Mouse (Mus musculus) spleen, adult 2 months (tissue): ENCODE measurements around the gene Sspo. TPM values are rescaled to one million over a fixed set of nuclear protein-coding genes. Genes with fewer than 3 reads are reported as not detected.

Source experiments
- DNase-seq, 2 experiments: peaks; one replicate each; pipeline versions ENCODE4 v3.0.0 to v3.0.0-alpha.2; 2012 to 2021; ENCODE audit warnings: low spot score in 2 of 2, low read depth in 1 of 2
- H3K27ac ChIP-seq: fragments of 200-500 bp; 2 replicates; pipeline ENCODE4 v1.5.1; 2012; ENCODE audit warnings: low read length, inconsistent platforms; ENCODE audit not compliant: insufficient read depth
- H3K27me3 ChIP-seq: fragments of 200-500 bp; 2 replicates; pipeline ENCODE4 v1.6.1; 2012; ENCODE audit warnings: mild to moderate bottlenecking, moderate library complexity, low read length, inconsistent platforms; ENCODE audit not compliant: control insufficient read depth, insufficient read depth
- H3K36me3 ChIP-seq: fragments of 200-500 bp; 2 replicates; pipeline ENCODE4 v1.6.1; 2012; ENCODE audit warnings: mild to moderate bottlenecking, low read length, inconsistent platforms; ENCODE audit not compliant: control insufficient read depth, insufficient read depth
- H3K4me1 ChIP-seq: fragments of 200-500 bp; 2 replicates; pipeline ENCODE4 v1.6.1; 2011; ENCODE audit warnings: inconsistent platforms; ENCODE audit not compliant: control insufficient read depth, insufficient read depth, insufficient read length
- H3K4me3 ChIP-seq: fragments of 200-500 bp; 2 replicates; pipeline ENCODE4 v1.5.1; 2011; ENCODE audit warnings: mild to moderate bottlenecking, inconsistent platforms; ENCODE audit not compliant: insufficient read depth, insufficient read length; ENCODE audit errors: extremely low read depth
- CTCF ChIP-seq: fragments of 200-500 bp; IDR thresholded peaks from 2 replicates; pipeline ENCODE4 v1.5.1; 2011; ENCODE audit warnings: mild to moderate bottlenecking, inconsistent platforms; ENCODE audit not compliant: insufficient read depth, insufficient read length, insufficient replicate concordance; ENCODE audit errors: extremely low read depth
- POLR2A ChIP-seq: fragments of 200-500 bp; IDR thresholded peaks from 2 replicates; pipeline ENCODE4 v1.6.1; 2011; ENCODE audit warnings: low read depth, low read length, inconsistent platforms
- WGBS: fragments of 180-500 bp; shearing (Covaris S2); methylation state at CpG from one replicate; pipeline ENCODE4 v1.1.7; 2018; 5-methylcytosine and 5-hydroxymethylcytosine counted together
- polyA plus RNA-seq: library from polyadenylated mRNA; depleted of rRNA; stranded (reverse); fragments of >200 nt; gene quantifications from 2 replicates; pipeline ENCODE4 v1.2.3, GENCODE M21; 2012

The Sspo gene
- polyA plus RNA-seq, 1 experiment: 2.9 TPM

DNA sequence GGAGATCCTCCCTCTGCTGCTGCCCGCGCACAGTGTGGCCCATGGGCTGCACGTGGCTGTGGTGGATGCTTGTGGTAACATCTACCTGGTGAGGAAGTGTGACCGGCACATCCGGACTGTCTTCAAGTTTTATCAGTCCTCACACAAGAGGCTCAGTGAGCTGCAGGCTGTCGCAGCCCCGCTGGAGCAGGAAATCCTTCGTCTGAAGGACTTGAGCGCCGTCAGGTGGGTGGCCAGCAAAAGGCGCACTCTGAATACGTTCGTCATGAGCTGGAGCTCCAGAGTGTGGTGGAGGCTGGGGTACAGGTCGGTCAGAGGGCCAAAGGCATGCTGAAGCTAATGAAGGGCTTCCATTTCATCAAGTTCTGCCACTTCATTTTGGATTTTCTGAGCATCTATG is 81.2 kb downstream of the Sspo start:
- 41% methylated on average over 14 of the region's 14 CpGs for WGBS
- Histone ChIP-seq H3K36me3 (no peaks in the 10 kb centered on the region), H3K27ac (no peak overlapping the region), H3K4me1 (no peaks in the 10 kb centered on the region), H3K4me3 (no peak overlapping the region), H3K27me3 (no peaks in the 10 kb centered on the region)
- TF ChIP-seq CTCF (no peak), POLR2A (no peak)
- DNase-seq: no peak

DNA sequence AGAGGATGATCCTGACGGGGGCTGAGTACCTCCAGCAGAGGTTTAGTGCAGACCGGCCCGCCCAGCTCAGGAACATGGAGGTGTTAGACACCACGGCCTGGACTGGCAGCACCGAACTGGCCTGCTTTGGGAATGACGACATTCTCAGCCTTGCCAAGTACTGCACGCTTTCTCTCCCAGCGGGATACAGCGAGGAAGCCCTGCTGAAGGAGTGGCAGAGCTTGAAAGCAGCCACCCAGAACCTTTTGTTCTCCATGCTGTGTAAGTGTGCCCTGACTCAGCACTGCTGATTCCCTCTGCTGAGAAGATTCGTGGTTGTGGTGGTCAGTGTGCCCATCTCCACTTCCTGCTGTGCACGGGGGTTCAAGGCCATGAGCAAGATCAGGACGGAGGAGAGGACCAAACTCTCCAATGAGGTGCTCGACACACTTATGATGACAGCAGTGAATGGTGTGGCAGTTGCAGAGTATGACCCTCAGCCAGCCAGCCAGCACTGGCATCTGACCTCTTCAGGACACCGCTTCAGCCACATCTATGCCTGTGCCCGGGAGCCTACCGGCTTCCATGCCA is 81.9 kb downstream of the Sspo start:
- TF ChIP-seq POLR2A: no peak
- TF ChIP-seq CTCF: no peak
- WGBS: 78% methylated on average over 16 of the region's 16 CpGs

DNA sequence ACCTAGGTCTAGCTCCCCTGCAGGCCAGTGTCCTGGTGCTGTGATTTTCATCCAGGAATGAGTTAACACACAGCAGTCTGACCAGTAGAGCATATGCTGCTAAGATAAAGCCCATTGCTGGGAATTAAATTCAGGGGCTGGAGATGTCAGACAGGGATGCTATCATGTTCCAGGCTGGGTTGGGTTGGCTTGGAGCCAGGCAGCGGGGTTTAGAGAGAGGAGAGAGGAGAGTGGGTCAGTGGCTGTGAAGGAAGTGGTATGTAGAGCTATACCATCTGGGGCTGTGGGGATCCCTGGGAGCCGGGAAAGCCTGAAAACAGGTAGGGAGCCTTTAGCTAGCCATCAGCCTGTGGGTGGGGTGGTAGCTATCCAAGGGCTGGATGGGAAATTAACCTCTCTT is 82.8 kb downstream of the Sspo start:
- H3K27ac ChIP-seq: no peak overlapping the region
- DNase-seq: no peak
- no peaks in the 10 kb centered on the region for H3K4me1 ChIP-seq
- 65% methylated on average over 2 of the region's 2 CpGs for WGBS
- H3K36me3 ChIP-seq: no peaks in the 10 kb centered on the region
- no peak overlapping the region for H3K4me3 ChIP-seq
- no peaks in the 10 kb centered on the region for H3K27me3 ChIP-seq
- TF ChIP-seq POLR2A: no peak
- no peak for TF ChIP-seq CTCF

More for the DNA sequence above, 81.9 kb downstream of the Sspo start:
- H3K27me3 ChIP-seq: no peaks in the 10 kb centered on the region
- H3K27ac ChIP-seq: no peak overlapping the region
- no peaks in the 10 kb centered on the region for H3K36me3 ChIP-seq
- no peak overlapping the region for H3K4me3 ChIP-seq
- H3K4me1 ChIP-seq: no peaks in the 10 kb centered on the region
- no peak for DNase-seq

DNA sequence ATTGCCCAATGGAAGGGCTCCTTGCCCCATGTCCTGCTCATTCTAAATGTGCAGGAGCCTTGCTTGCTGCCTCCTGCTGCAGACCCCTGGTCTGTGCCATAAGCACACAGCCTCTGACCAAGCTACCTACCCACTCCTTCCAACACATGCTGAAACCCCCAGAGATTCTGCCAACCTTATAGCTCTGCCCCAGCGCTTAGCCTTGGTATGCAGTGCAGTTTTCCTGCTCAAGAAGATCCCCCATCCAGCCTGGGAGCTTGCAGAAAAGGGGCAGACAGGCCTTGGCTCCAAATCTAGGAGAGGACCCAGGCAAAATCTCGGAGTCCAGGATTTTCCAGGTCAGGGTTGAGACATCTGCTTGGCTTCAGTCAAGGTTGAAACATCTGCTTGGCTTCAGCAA is 85.4 kb downstream of the Sspo start:
- no peak for DNase-seq
- Histone ChIP-seq H3K27me3 (no peaks in the 10 kb centered on the region), H3K36me3 (no peaks in the 10 kb centered on the region), H3K27ac (no peak overlapping the region), H3K4me1 (no peaks in the 10 kb centered on the region), H3K4me3 (no peak overlapping the region)
- 79% methylated on average over 2 of the region's 2 CpGs for WGBS
- TF ChIP-seq POLR2A (no peak), CTCF (no peak)

DNA sequence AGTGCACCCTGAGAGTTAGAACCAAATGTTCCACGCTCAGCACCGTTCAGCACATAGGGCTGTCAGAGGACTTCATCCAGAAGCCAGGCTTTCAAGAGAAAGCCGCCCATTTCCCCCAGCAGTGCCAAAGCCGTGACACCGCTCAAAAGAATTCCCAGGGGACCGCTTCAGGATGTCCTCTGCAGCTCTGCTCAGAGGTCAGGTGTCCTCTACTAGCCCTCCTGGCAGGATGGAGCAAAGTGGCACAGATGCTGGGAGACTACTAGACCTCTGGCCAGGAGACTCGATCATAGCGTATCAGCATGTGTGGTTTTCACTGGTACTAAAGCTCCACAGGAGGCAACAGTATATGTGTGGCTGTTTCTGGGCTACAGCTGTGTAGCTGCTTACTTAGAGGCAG is 86.9 kb downstream of the Sspo start:
- TF ChIP-seq CTCF: no peak
- no peak for TF ChIP-seq POLR2A
- Histone ChIP-seq H3K4me1 (no peaks in the 10 kb centered on the region), H3K27me3 (no peaks in the 10 kb centered on the region), H3K27ac (no peak overlapping the region), H3K36me3 (no peaks in the 10 kb centered on the region), H3K4me3 (no peak overlapping the region)
- whole genome bisulfite sequencing: 70% methylated on average over 8 of the region's 8 CpGs
- no peak for DNase-seq

DNA sequence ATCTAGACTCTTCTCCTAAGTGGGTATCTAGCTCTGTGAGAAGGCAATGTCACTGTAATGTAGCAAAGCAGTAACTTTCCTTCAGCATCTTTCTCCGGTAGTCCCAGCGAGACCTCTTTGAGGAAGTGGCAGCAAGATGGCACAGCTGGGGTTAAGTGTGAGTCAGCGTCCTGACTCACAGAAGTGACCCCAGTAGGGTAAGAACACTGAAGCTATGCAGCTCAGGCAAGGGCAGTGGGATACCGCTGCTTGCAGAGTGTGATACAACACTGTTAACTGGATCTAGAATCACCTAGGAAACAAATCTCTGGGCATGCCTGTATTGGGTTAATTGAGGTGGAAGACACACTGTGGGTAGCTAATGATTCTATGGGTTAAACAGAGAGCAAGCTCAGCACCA is 88.1 kb downstream of the Sspo start:
- DNase-seq: no peak
- Histone ChIP-seq H3K27ac (no peak overlapping the region), H3K36me3 (no peaks in the 10 kb centered on the region), H3K27me3 (no peaks in the 10 kb centered on the region), H3K4me1 (no peaks in the 10 kb centered on the region), H3K4me3 (no peak overlapping the region)
- 32% methylated on average over 4 of the region's 4 CpGs for WGBS
- TF ChIP-seq CTCF (no peak), POLR2A (no peak)

DNA sequence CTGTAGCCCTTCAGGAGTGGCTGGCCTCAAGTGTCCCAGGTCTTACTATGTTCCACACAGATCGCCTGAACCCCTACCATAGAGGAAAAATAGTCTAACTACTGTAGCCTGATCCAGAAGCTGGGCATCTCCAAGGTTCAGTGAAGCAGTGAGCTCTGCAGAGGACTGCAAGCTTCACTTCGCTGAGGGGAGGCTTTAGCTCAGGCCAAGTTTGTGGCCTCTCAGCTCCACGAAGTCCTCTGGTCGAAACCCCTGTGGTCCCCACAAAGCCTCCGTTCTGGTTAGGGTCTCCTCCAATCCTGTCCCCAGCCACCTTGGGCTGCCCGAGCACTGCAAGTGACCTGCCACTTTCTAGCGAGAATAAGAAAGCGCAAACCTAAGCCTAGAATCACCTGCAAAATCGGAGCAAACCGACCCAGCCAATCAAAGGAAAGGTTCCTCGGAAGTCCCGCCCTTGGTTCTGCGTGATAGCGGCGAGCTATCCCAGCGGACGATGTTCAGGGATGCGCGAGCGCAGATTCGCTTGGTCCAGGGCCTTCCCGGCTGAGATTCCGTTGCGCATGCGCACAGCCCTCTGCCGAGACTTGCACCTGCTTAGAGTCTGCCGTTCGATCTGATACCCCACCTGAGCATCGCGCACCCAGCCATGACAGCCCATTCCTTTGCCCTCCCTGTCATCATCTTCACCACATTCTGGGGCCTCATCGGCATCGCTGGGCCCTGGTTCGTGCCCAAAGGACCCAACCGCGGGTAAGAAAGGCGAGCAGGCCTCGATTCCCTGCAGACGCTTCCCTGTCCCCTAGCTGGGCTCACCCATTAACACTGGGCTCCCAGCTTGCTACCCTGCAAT is 89.3 kb downstream of the Sspo start, which contains the start of gene Atp6v0e2:
TSS of gene Atp6v0e2 (plus strand) at position 511 of the 850 bp plus-strand sequence.
- H3K27ac ChIP-seq: no peak within 1 kb of the TSS
- no peaks in the 10 kb centered on the region for H3K4me1 ChIP-seq
- H3K27me3 ChIP-seq: no peaks in the 10 kb centered on the region
- H3K36me3 ChIP-seq: no peaks in the 10 kb centered on the region
- 61% methylated on average over 38 of the region's 38 CpGs for WGBS
- TF ChIP-seq POLR2A (no peak), CTCF (no peak)
- H3K4me3 ChIP-seq: no peak within 1 kb of the TSS
- DNase-seq: no peak
